Mouse (Mus musculus) midbrain, postnatal 0 days (tissue): ENCODE data around the gene Fam171a2. TPM values are rescaled to one million over a fixed set of nuclear protein-coding genes. Genes with fewer than 3 reads are reported as not detected.

Experiments
- ATAC-seq: fragments of 200-750 bp; cut with Nextera tagmentation; 2 replicates; pipeline ENCODE4 v1.8.0; 2017; ENCODE audit warnings: moderate number of reproducible peaks, mild to moderate bottlenecking, moderate TSS enrichment, moderate library complexity; ENCODE audit not compliant: low FRiP score
- DNase-seq: peaks from one replicate; pipeline ENCODE4 v3.0.0-alpha.2; 2015; ENCODE audit warnings: low spot score
- H3K27ac ChIP-seq: fragments of 300-500 bp; sonication (generic); 2 replicates; pipeline ENCODE4 v1.5.1; 2014; ENCODE audit warnings: low read depth, mild to moderate bottlenecking, low read length, mixed read lengths
- H3K27me3 ChIP-seq: fragments of 300-500 bp; sonication (generic); 2 replicates; pipeline ENCODE4 v1.6.1; 2014; ENCODE audit warnings: low read length, control low read depth, mixed read lengths; ENCODE audit not compliant: insufficient read depth
- H3K36me3 ChIP-seq: fragments of 300-500 bp; sonication (generic); 2 replicates; pipeline ENCODE4 v1.6.1; 2014; ENCODE audit warnings: low read length, control low read depth, mixed read lengths; ENCODE audit not compliant: insufficient read depth
- H3K4me1 ChIP-seq: fragments of 300-500 bp; sonication (generic); 2 replicates; pipeline ENCODE4 v1.6.1; 2014; ENCODE audit warnings: mild to moderate bottlenecking, control low read depth, antibody characterized with exemption, low read length, mixed read lengths; ENCODE audit not compliant: insufficient read depth
- H3K4me2 ChIP-seq: fragments of 300-500 bp; sonication (generic); 2 replicates; pipeline ENCODE4 v1.6.1; 2014; ENCODE audit warnings: low read depth, mild to moderate bottlenecking, low read length, mixed read lengths; ENCODE audit not compliant: poor library complexity, severe bottlenecking
- H3K4me3 ChIP-seq: fragments of 300-500 bp; sonication (generic); 2 replicates; pipeline ENCODE4 v1.5.1; 2014; ENCODE audit warnings: low read depth, mild to moderate bottlenecking, low read length, moderate library complexity
- H3K9ac ChIP-seq: fragments of 300-500 bp; sonication (generic); replicated peaks from 2 replicates; pipeline ENCODE4 v1.6.1; 2014; ENCODE audit warnings: mild to moderate bottlenecking, low read length, moderate library complexity, mixed read lengths; ENCODE audit not compliant: poor library complexity, severe bottlenecking
- H3K9me3 ChIP-seq: fragments of 300-500 bp; sonication (generic); 2 replicates; pipeline ENCODE4 v1.6.1; 2016; ENCODE audit warnings: low read length, control low read depth
- CTCF ChIP-seq: IDR thresholded peaks from 2 replicates; pipeline ENCODE4 v1.5.1; 2016; ENCODE audit warnings: antibody characterized with exemption, mild to moderate bottlenecking
- WGBS: fragments of 180-500 bp; shearing (Covaris S2); extraction: QIAGEN DNeasy Blood & Tissue Kit; methylation state at CpG from one replicate; pipeline ENCODE4 v1.1.7; 2014; 5-methylcytosine and 5-hydroxymethylcytosine counted together
- polyA plus RNA-seq: library from polyadenylated mRNA; unstranded; fragments of >200 nt; fragmentation: Nextera tagmentation; extraction: Ambion mirVana; gene quantifications from 2 replicates; pipeline ENCODE4 v1.2.1, GENCODE M21; 2015
- total RNA-seq: library from RNA; depleted of rRNA; stranded (reverse); fragments of >200 nt; gene quantifications from 2 replicates; pipeline ENCODE4 v1.2.3, GENCODE M21; 2014

Fam171a2 gene
- total and polyA plus RNA-seq, 2 experiments from 2014 or later, result 25.4 to 605 TPM

GRCm38 (mm10) chr11:102405544-102406285, 41.8 kb downstream of the Fam171a2 start:
- no peak overlapping the region for H3K27ac ChIP-seq
- DNase-seq, result no peak
- H3K9me3 ChIP-seq, result no peaks in the 10 kb centered on the region
- H3K9ac ChIP-seq, result peak overlapping the region; percentile 84
- H3K27me3 ChIP-seq, result no peaks in the 10 kb centered on the region
- 85% methylated on average over 11 of the region's 11 CpGs for WGBS
- H3K4me1 ChIP-seq, result peaks cover 9% of the 10 kb centered on the region; the same call in 1 of the 2 replicates
- peak overlapping the region; percentile 83; the same call in 1 of the 2 replicates for H3K4me3 ChIP-seq
- H3K36me3 ChIP-seq, result peaks cover 34% of the 10 kb centered on the region
- peak overlapping the region; percentile 84 for H3K4me2 ChIP-seq
- TF ChIP-seq CTCF, result no peak
- ATAC-seq, result no peak

DNA sequence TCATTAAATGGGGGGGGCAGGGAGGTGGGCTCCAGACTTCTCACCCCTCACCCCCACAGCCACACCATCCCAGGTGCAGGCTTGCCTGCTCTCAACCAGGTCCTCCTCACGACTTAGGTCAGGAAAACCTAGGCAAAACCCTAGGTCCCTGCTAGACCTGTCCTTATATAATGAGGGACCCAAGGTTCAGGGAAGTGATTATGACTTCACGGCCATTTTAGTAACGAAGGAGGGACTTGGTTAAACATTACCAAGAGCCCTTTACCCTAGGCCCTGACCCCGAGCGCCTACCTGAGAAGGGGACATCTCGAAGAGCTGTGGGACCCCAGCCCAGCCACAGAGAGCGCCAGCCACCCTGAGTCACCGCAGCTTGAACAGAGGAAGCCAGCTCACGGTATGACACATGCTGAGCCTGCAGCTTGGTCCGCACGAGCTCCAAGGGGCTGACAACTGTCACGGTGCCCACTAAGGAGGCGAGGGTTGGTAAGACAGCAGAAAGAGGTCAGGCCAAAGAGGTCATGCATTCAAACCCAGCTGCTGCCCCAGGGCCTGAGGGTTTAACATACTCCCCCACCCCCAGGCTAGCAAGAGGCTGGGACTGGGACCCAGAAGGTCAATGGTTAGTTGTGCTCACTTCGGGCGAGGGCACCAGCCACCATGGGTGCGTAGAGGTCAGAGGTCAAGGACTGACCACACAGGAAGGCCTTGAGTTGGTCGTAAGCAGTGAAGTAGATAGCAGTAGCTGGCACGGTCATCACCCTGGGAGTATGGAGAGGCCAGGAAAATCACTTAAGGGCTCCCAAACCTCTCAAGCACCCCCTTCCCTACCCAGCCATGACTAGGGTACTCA, 43.1 kb downstream of the Fam171a2 start:
- peaks cover 9% of the 10 kb centered on the region; the same call in 1 of the 2 replicates for H3K4me1 ChIP-seq
- H3K36me3 ChIP-seq, result peaks cover 46% of the 10 kb centered on the region
- 89% methylated on average over 18 of the region's 18 CpGs for WGBS
- TF ChIP-seq CTCF, result no peak
- no peak overlapping the region for H3K4me2 ChIP-seq
- H3K9ac ChIP-seq, result peak overlapping the region; percentile 42; the same call in 1 of the 2 replicates
- no peak overlapping the region for H3K27ac ChIP-seq
- ATAC-seq (no peak), DNase-seq (no peak)
- no peaks in the 10 kb centered on the region for H3K27me3 ChIP-seq
- H3K9me3 ChIP-seq, result no peaks in the 10 kb centered on the region
- H3K4me3 ChIP-seq, result no peak overlapping the region

DNA sequence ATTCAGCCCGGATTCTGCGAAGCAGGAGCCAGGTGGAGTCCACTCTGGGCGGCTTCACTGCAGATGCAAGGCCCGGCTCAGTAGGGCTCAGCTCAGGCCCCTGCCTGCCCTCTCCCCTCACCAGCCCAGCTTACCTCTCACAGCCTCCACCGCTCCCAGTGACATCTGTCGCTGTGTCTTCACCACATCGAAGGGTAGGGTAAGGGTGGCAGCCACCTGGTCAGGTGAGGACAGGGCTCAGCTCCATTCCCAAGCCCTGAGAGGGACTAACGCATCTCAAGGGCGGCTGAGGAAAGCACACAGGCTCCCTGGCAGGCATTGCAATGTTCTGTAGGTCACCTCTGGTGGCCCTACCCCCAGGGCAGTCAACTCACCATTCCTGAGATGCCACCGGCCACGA, 43.8 kb downstream of the Fam171a2 start:
- DNase-seq (no peak), ATAC-seq (no peak)
- Histone ChIP-seq H3K4me2 (no peak overlapping the region), H3K4me1 (peaks cover 9% of the 10 kb centered on the region; the same call in 1 of the 2 replicates), H3K36me3 (peaks cover 52% of the 10 kb centered on the region), H3K9ac (no peak overlapping the region), H3K4me3 (no peak overlapping the region), H3K27me3 (no peaks in the 10 kb centered on the region), H3K27ac (no peak overlapping the region), H3K9me3 (no peaks in the 10 kb centered on the region)
- no peak for TF ChIP-seq CTCF
- 94% methylated on average over 11 of the region's 11 CpGs for WGBS

DNA sequence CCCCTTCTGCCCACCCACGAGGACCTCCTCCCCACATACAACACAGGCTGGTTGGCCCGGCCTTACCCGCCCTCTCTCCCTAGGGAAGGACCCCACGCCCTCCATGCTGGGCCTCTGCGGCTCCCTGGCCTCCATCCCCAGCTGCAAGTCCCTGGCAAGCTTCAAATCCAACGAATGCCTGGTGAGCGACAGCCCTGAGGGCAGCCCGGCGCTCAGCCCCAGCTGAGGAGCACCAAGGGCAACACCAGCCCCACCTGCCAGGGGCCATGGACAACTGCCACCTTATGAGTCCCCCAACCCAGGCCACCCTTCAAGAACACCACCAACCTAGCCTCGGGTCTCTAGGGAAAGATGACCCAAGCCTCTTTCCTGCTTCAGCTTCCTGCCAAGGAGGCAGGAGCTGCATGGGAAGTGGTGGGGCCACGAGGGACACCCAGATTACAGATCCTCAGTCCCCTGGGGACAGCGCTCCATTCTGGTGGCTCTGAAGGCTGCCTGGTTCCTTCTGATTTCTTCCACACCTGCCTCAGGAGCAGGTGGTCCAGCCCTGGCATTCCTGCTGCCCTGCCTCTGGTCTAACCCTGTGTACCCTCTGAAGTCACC, 45.5 kb downstream of the Fam171a2 start:
- Histone ChIP-seq H3K27ac (no peak overlapping the region), H3K9ac (no peak overlapping the region), H3K4me2 (no peak overlapping the region), H3K4me1 (peaks cover 9% of the 10 kb centered on the region; the same call in 1 of the 2 replicates), H3K4me3 (no peak overlapping the region), H3K9me3 (no peaks in the 10 kb centered on the region), H3K36me3 (peaks cover 56% of the 10 kb centered on the region), H3K27me3 (no peaks in the 10 kb centered on the region)
- 54% methylated on average over 12 of the region's 12 CpGs for WGBS
- no peak for DNase-seq
- no peak for ATAC-seq
- TF ChIP-seq CTCF, result no peak

DNA sequence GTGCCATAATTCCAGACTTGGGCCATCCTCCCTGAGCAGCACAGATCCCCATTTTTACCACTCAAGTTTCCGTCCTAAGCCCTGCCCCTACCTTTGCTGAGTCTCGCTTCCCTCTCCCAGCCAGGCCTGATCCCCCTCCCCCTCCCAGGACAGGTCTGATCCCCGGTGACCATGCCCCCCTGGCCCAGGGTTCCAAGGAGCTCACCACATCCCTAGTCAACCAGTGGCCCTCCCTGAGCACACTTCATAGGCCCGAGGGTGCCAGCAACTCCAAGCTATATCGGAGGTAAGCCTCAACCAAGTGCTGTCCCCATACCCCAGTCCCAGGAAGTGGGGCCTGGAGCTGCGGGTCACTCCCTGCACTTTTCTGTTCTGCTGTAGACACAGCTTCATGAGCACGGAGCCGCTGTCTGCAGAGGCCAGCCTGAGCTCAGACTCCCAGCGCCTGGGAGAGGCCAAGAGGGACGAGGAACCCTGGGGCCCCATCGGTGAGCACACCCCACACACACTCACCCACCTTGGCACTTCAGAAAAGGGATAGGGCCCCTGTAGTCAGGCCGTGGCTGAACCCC, 46.9 kb downstream of the Fam171a2 start:
- Histone ChIP-seq H3K4me1 (peaks cover 15% of the 10 kb centered on the region), H3K36me3 (peaks cover 56% of the 10 kb centered on the region), H3K9me3 (no peaks in the 10 kb centered on the region), H3K4me2 (no peak overlapping the region), H3K4me3 (no peak overlapping the region), H3K9ac (no peak overlapping the region), H3K27ac (no peak overlapping the region), H3K27me3 (no peaks in the 10 kb centered on the region)
- ATAC-seq (no peak), DNase-seq (no peak)
- WGBS, result 44% methylated on average over 12 of the region's 12 CpGs
- TF ChIP-seq CTCF, result no peak
